Mouse (Mus musculus) liver, postnatal 0 days (tissue): Measurements from ENCODE around the gene Gm20696.

Source experiments
- CTCF ChIP-seq: sonication (generic); IDR thresholded peaks from 2 replicates; pipeline ENCODE4 v1.5.1; 2016; ENCODE audit warnings: antibody characterized with exemption, low read depth
- EP300 ChIP-seq: IDR thresholded peaks from 2 replicates; pipeline ENCODE4 v1.6.1; 2016; ENCODE audit warnings: antibody characterized with exemption, low read depth, mild to moderate bottlenecking

- no peak for TF ChIP-seq CTCF
- TF ChIP-seq EP300: no peak
Measured at GRCm38 (mm10) chr6:99300235-99300634, 366.4 kb downstream of the Gm20696 start.
